Mouse (Mus musculus) embryonic facial prominence, embryonic 11.5 days (tissue): ENCODE results near the gene Stk39. TPM values are rescaled to one million over a fixed set of nuclear protein-coding genes. Genes with fewer than 3 reads are reported as not detected.

Experiments used
- ATAC-seq: fragments of 200-750 bp; cut with Nextera tagmentation; replicated peaks from 2 replicates; pipeline ENCODE4 v1.8.0; 2017; ENCODE audit warnings: low read depth; ENCODE audit not compliant: insufficient number of reproducible peaks, low FRiP score, low TSS enrichment
- DNase-seq: peaks from one replicate; pipeline ENCODE4 v3.0.0-alpha.2; 2015; ENCODE audit warnings: low spot score
- H3K27ac ChIP-seq: fragments of 300-500 bp; sonication (generic); replicated peaks from 2 replicates; pipeline ENCODE4 v1.5.1; 2014; ENCODE audit warnings: mild to moderate bottlenecking, low read depth, low read length, control low read depth
- H3K27me3 ChIP-seq: fragments of 300-500 bp; sonication (generic); 2 replicates; pipeline ENCODE4 v1.6.1; 2014; ENCODE audit warnings: mild to moderate bottlenecking, low read length, moderate library complexity, mixed read lengths; ENCODE audit not compliant: control insufficient read depth, insufficient read depth
- H3K36me3 ChIP-seq: fragments of 300-500 bp; sonication (generic); replicated peaks from 2 replicates; pipeline ENCODE4 v1.6.1; 2014; ENCODE audit warnings: low read depth, mild to moderate bottlenecking, low read length, moderate library complexity, mixed read lengths; ENCODE audit not compliant: control insufficient read depth, insufficient read depth
- H3K4me1 ChIP-seq: fragments of 300-500 bp; sonication (generic); 2 replicates; pipeline ENCODE4 v1.6.1; 2014; ENCODE audit warnings: low read length, mixed read lengths; ENCODE audit not compliant: control insufficient read depth, insufficient read depth
- H3K4me2 ChIP-seq: fragments of 300-500 bp; sonication (generic); 2 replicates; pipeline ENCODE4 v1.6.1; 2014; ENCODE audit warnings: low read depth, mild to moderate bottlenecking, control low read depth, low read length, moderate library complexity
- H3K4me3 ChIP-seq: fragments of 300-500 bp; sonication (generic); 2 replicates; pipeline ENCODE4 v1.5.1; 2014; ENCODE audit warnings: low read depth, low read length, control low read depth
- H3K9ac ChIP-seq: fragments of 300-500 bp; sonication (generic); replicated peaks from 2 replicates; pipeline ENCODE4 v1.6.1; 2014; ENCODE audit warnings: mild to moderate bottlenecking, control low read depth, low read length
- H3K9me3 ChIP-seq: fragments of 300-500 bp; sonication (generic); replicated peaks from 2 replicates; pipeline ENCODE4 v1.6.1; 2016; ENCODE audit warnings: mild to moderate bottlenecking, low read length, inconsistent platforms, mixed read lengths; ENCODE audit not compliant: control insufficient read depth
- WGBS: fragments of 180-500 bp; shearing (Covaris S2); extraction: QIAGEN DNeasy Blood & Tissue Kit; methylation state at CpG from one replicate; pipeline ENCODE4 v1.1.7; 2014; 5-methylcytosine and 5-hydroxymethylcytosine counted together
- polyA plus RNA-seq: library from polyadenylated mRNA; unstranded; fragments of >200 nt; fragmentation: Nextera tagmentation; extraction: Ambion mirVana; gene quantifications from 2 replicates; pipeline ENCODE4 v1.2.1, GENCODE M21; 2014

Stk39 gene
- polyA plus RNA-seq, 1 experiment from 2014 or later: 26.9 TPM

DNA sequence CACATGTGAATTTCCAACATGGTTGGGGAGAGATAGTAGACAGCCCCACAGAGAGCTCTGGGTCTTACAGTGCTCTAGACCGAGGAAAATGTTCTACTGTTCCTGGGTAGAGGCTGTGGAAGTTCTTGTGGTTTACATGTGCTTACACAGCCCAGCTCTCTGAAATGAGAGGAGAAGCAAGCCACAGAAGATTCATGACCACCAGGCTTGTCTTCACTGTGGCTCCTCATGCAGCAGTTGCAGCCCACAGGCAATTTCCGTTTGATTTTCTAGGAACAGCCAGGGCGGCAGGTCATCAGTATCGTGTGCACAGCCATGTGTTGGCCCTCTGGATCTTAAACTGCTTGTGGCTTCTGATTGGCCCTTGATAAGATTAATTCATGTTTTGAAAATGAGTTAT, 252.2 kb downstream of the Stk39 start:
- Histone ChIP-seq H3K4me1 (no peaks in the 10 kb centered on the region), H3K4me3 (no peak overlapping the region), H3K36me3 (no peaks in the 10 kb centered on the region), H3K27ac (no peak overlapping the region), H3K27me3 (no peaks in the 10 kb centered on the region), H3K9me3 (no peaks in the 10 kb centered on the region), H3K9ac (no peak overlapping the region), H3K4me2 (no peak overlapping the region)
- WGBS: 87% methylated on average over 4 of the region's 4 CpGs
- DNase-seq: no peak
- no peak for ATAC-seq

DNA sequence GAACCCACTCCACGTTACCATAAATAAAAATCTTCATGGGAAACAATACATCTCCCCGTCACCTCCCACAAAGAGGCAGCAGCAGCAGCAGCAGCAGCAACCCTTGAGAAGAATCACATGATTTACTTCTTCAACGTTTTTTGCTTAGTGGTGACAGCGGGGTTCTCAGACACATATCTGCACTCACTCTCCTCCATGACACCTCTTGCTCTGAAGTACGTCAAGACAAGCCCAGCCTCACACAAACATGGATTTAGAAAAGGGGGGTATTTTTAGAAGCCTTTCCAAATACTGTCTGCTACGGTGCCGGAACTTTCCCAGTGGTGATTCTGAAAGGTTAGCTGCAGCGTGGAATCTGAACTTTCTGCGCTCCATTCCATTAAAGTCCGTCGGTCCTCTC, 256.9 kb downstream of the Stk39 start:
- DNase-seq (no peak), ATAC-seq (no peak)
- Histone ChIP-seq H3K4me2 (no peak overlapping the region), H3K4me3 (no peak overlapping the region), H3K4me1 (no peaks in the 10 kb centered on the region), H3K27me3 (no peaks in the 10 kb centered on the region), H3K9ac (no peak overlapping the region), H3K36me3 (no peaks in the 10 kb centered on the region), H3K27ac (no peak overlapping the region), H3K9me3 (no peaks in the 10 kb centered on the region)
- WGBS: 91% methylated on average over 11 of the region's 11 CpGs

DNA sequence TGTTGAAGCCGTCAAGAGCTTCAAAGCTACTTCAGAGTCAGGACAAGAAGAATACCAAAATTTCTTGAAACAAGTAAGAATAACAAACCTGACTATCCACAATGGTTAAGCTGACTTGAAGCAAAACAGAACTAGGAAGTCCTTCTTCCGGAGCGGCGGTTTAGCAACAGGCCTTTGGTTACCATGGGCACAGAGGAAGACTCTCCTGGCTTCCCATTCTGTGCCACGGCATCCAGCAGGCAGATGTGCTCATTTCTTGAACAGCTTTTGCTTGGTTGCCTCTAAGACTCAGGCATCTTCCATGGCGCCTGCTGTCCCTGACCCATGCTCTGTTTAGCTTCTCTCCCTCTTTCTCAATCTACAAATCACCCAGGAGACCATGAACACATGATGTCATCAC, 257.7 kb downstream of the Stk39 start:
- ATAC-seq: no peak
- H3K27me3 ChIP-seq: no peaks in the 10 kb centered on the region
- no peak overlapping the region for H3K4me2 ChIP-seq
- 92% methylated on average over 6 of the region's 6 CpGs for WGBS
- H3K4me1 ChIP-seq: no peaks in the 10 kb centered on the region
- H3K9me3 ChIP-seq: no peaks in the 10 kb centered on the region
- no peaks in the 10 kb centered on the region for H3K36me3 ChIP-seq
- H3K4me3 ChIP-seq: no peak overlapping the region
- DNase-seq: no peak
- no peak overlapping the region for H3K27ac ChIP-seq
- H3K9ac ChIP-seq: no peak overlapping the region

DNA sequence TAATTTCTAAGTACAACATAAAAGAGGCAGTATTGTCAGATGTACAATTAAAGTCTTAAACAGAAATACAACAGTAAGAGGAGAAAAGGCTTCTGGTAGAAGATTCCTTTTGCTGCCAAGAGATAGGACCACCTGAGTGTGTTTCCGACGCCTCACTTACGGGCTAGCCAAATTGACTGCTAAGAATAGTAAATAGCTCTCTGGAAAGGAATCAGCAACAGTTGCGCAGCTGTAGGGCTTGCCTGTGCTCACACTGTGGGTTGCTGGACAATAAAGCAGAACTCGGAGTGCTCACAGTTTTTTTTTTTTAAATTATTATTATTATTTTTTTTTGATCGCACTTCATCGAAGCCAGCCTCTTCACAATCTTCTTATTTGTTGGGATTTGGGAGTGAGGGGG, 260.6 kb downstream of the Stk39 start:
- Histone ChIP-seq H3K4me3 (no peak overlapping the region), H3K4me2 (no peak overlapping the region), H3K27me3 (no peaks in the 10 kb centered on the region), H3K9ac (no peak overlapping the region), H3K27ac (no peak overlapping the region), H3K9me3 (no peaks in the 10 kb centered on the region), H3K4me1 (no peaks in the 10 kb centered on the region), H3K36me3 (no peaks in the 10 kb centered on the region)
- 90% methylated on average over 7 of the region's 7 CpGs for WGBS
- ATAC-seq: no peak
- no peak for DNase-seq

DNA sequence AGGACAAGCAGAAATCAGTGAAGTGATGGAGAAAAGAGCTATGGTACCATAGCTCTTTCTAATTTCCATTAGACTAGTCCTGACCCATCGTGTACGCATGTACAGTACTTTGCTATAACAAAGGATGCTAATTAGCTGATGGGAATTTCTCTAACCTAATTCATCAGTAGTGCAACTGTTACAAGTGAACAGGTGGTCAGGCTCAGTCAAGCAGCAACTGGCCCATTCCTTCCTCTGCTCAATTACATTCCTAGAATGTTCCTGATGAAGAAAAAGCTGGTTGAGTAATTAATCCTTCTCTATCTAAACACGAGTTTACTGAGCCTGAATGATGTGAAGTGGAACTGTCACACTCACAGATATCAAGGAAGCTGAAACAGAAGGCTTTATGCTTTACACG, 275.8 kb downstream of the Stk39 start:
- H3K4me2 ChIP-seq: no peak overlapping the region

DNA sequence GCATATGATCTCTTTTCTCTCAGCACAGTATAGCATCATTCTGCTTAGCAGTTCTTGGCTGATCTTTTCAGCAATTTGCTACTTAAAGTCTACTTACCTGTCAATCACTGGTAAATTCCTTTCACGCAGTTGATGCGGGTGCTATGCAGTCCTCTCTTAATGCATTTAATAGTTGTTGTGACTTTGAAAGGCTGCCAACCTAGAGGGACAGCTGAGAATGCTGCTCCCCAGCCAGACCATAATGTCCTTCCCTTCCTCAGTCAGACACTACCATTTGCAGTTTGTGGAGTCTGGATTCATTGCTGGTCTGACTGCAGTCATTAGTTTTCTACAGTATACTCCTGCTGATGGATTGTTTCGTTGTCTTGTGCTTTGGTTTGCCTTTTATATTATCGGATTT, 277.6 kb downstream of the Stk39 start:
- H3K36me3 ChIP-seq: no peaks in the 10 kb centered on the region
- ATAC-seq (no peak), DNase-seq (no peak)
- H3K4me3 ChIP-seq: no peak overlapping the region
- no peaks in the 10 kb centered on the region for H3K4me1 ChIP-seq
- no peak overlapping the region for H3K4me2 ChIP-seq
- no peak overlapping the region for H3K27ac ChIP-seq
- 78% methylated on average over 4 of the region's 4 CpGs for WGBS
- no peaks in the 10 kb centered on the region for H3K27me3 ChIP-seq
- H3K9ac ChIP-seq: no peak overlapping the region
- H3K9me3 ChIP-seq: no peaks in the 10 kb centered on the region

More for the DNA sequence above, 275.8 kb downstream of the Stk39 start:
- no peaks in the 10 kb centered on the region for H3K9me3 ChIP-seq
- H3K27me3 ChIP-seq: no peaks in the 10 kb centered on the region
- H3K27ac ChIP-seq: no peak overlapping the region
- DNase-seq (no peak), ATAC-seq (no peak)
- WGBS: 74% methylated on average over 4 of the region's 4 CpGs
- no peak overlapping the region for H3K9ac ChIP-seq
- no peaks in the 10 kb centered on the region for H3K4me1 ChIP-seq
- H3K4me3 ChIP-seq: no peak overlapping the region
- no peaks in the 10 kb centered on the region for H3K36me3 ChIP-seq

DNA sequence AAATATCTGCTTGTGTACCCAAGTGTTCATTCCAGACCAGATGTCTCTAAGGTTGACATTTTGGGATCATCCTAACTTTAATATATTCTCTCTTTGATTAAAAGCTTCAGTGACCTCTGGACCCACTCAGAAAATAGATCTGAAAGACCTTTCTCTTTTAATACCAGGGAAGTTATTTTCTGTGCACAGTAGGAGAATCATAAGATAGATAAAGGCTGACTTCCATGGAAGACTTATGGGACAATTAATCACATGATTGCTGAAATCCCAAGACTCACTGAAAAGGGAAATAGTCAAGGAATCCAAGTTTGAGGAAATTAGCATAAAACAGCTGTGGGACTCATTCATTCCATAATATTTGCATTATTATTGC, 278.6 kb downstream of the Stk39 start:
- Histone ChIP-seq H3K9ac (no peak overlapping the region), H3K9me3 (no peaks in the 10 kb centered on the region), H3K4me2 (no peak overlapping the region), H3K36me3 (no peaks in the 10 kb centered on the region), H3K27me3 (no peaks in the 10 kb centered on the region), H3K4me1 (no peaks in the 10 kb centered on the region), H3K27ac (no peak overlapping the region), H3K4me3 (no peak overlapping the region)
- DNase-seq (no peak), ATAC-seq (no peak)

DNA sequence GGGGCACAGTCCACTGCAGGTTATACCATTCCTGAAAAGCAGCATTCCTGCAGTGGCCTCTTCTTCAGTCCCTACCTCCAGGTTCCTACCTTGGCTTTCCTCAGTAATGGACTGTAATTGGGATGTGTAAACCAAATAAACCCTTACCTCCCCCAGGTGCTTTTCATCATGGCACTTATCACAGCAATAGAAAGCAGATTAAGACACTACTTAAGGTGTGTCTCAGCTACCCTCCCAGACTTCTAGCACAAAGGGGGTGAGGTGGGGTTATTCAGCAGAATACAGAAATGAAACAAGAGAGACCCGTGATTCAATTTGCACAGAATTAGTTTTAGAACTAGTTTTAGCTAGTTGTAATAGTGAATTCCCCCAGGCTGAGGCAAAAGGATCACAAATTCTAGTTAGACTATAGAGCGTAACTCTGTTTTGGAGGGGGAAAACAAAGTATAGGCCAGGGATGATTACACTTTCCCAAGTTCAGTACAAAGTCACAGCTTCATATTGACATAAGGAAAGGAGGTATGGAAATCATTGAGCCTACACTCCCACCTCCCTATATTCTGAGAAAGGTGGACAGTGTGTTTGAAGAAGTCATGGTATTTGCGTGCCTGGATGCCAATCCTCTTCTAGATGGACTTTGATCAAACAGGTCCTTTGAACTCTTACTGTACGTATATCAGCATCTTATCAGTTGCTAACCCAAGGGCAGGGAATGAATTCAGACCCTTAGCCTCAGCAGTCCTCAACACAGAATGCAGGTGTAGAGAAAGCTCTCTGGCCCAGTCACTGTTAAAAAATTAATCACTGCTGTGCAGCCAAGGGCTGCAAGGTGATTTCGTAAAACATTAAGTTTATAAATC, 279.2 kb downstream of the Stk39 start:
- Histone ChIP-seq H3K4me3 (no peak overlapping the region), H3K36me3 (no peaks in the 10 kb centered on the region), H3K4me1 (no peaks in the 10 kb centered on the region), H3K9me3 (no peaks in the 10 kb centered on the region), H3K9ac (no peak overlapping the region), H3K27ac (no peak overlapping the region), H3K27me3 (no peaks in the 10 kb centered on the region), H3K4me2 (no peak overlapping the region)
- no peak for DNase-seq
- 85% methylated on average over 5 of the region's 5 CpGs for WGBS
- no peak for ATAC-seq
